Mouse (Mus musculus) megakaryocyte, embryonic 14.5 days (primary cell): ENCODE data around the gene Kiss1. TPM values are rescaled to one million over a fixed set of nuclear protein-coding genes. Genes with fewer than 3 reads are reported as not detected.

Experiments
- H3K27me3 ChIP-seq: replicated peaks from 2 replicates; pipeline ENCODE3; 2012; ENCODE audit warnings: inconsistent platforms
- H3K36me3 ChIP-seq: replicated peaks from 2 replicates; pipeline ENCODE3; 2012; ENCODE audit warnings: low read length, inconsistent platforms, mixed read lengths
- H3K4me1 ChIP-seq: 2 replicates; pipeline ENCODE4 v1.6.1; 2012; ENCODE audit warnings: inconsistent platforms
- H3K4me3 ChIP-seq: replicated peaks from 2 replicates; pipeline ENCODE3; 2012; ENCODE audit warnings: moderate library complexity, mild to moderate bottlenecking, inconsistent platforms
- H3K9me3 ChIP-seq: 2 replicates; pipeline ENCODE4 v1.6.1; 2012; ENCODE audit warnings: inconsistent platforms
- FLI1 ChIP-seq: IDR thresholded peaks from 2 replicates; pipeline ENCODE4 v1.6.1; 2012; ENCODE audit warnings: low read length, inconsistent platforms, mixed read lengths
- GATA1 ChIP-seq: IDR thresholded peaks from 3 replicates; pipeline ENCODE4 v1.6.1; 2012; ENCODE audit warnings: mixed read lengths, low read length, inconsistent platforms, borderline replicate concordance
- polyA plus RNA-seq: library from polyadenylated mRNA; stranded (reverse); fragments of >175 nt; gene quantifications from 2 replicates; pipeline ENCODE4 v1.2.3, GENCODE M21; 2012; ENCODE audit warnings: low replicate concordance; ENCODE audit not compliant: insufficient read depth

Gene Kiss1
- polyA plus RNA-seq, 1 experiment: not detected

GRCm38 (mm10) chr1:133344357-133344756 is 22.7 kb downstream of the Kiss1 start:
- TF ChIP-seq GATA1 (no peak), FLI1 (no peak)
- H3K4me1 ChIP-seq: peaks cover 12% of the 10 kb centered on the region

GRCm38 (mm10) chr1:133346531-133346930 is 24.9 kb downstream of the Kiss1 start:
- TF ChIP-seq FLI1: no peak
- no peak for TF ChIP-seq GATA1
- no peaks in the 10 kb centered on the region for H3K36me3 ChIP-seq
- H3K9me3 ChIP-seq: 0 out of 2 replicates have a peak, but pooled peaks cover 3% of the 10 kb centered on the region
- H3K4me3 ChIP-seq: no peak overlapping the region
- H3K27me3 ChIP-seq: peaks cover 54% of the 10 kb centered on the region
- peaks cover 12% of the 10 kb centered on the region for H3K4me1 ChIP-seq

More at GRCm38 (mm10) chr1:133344357-133344756, 22.7 kb downstream of the Kiss1 start:
- Histone ChIP-seq H3K36me3 (no peaks in the 10 kb centered on the region), H3K27me3 (peaks cover 37% of the 10 kb centered on the region), H3K4me3 (no peak overlapping the region), H3K9me3 (0 out of 2 replicates have a peak, but pooled peaks cover 3% of the 10 kb centered on the region)

GRCm38 (mm10) chr1:133347226-133347625 is 25.6 kb downstream of the Kiss1 start:
- H3K4me1 ChIP-seq: peaks cover 12% of the 10 kb centered on the region
- 0 out of 2 replicates have a peak, but pooled peaks cover 3% of the 10 kb centered on the region for H3K9me3 ChIP-seq
- TF ChIP-seq FLI1: no peak
- peak overlapping the region; percentile 62 for H3K4me3 ChIP-seq
- H3K27me3 ChIP-seq: peaks cover 60% of the 10 kb centered on the region
- no peaks in the 10 kb centered on the region for H3K36me3 ChIP-seq

- Histone ChIP-seq H3K27me3 (peaks cover 65% of the 10 kb centered on the region), H3K36me3 (no peaks in the 10 kb centered on the region), H3K4me1 (peaks cover 12% of the 10 kb centered on the region), H3K9me3 (0 out of 2 replicates have a peak, but pooled peaks cover 3% of the 10 kb centered on the region), H3K4me3 (peak overlapping the region; percentile 62)
- no peak for TF ChIP-seq FLI1
- TF ChIP-seq GATA1: no peak
Observed at GRCm38 (mm10) chr1:133347693-133348520, 26.2 kb downstream of the Kiss1 start.

GRCm38 (mm10) chr1:133350210-133350609 is 28.5 kb downstream of the Kiss1 start, which contains the start of gene Ren1:
Gene Ren1, plus strand, starts transcription at chr1:133350510.
- TF ChIP-seq FLI1 (no peak), GATA1 (no peak)
- Histone ChIP-seq H3K27me3 (peaks cover 81% of the 10 kb centered on the region), H3K9me3 (no peaks in the 10 kb centered on the region), H3K36me3 (no peaks in the 10 kb centered on the region), H3K4me3 (no peak within 1 kb of the TSS), H3K4me1 (peaks cover 12% of the 10 kb centered on the region)

GRCm38 (mm10) chr1:133351762-133352161 is 30.1 kb downstream of the Kiss1 start:
- TF ChIP-seq GATA1 (no peak), FLI1 (no peak)
- no peaks in the 10 kb centered on the region for H3K9me3 ChIP-seq
- H3K27me3 ChIP-seq: peaks cover 91% of the 10 kb centered on the region

GRCm38 (mm10) chr1:133353371-133353809 is 31.7 kb downstream of the Kiss1 start:
- Histone ChIP-seq H3K4me1 (no peaks in the 10 kb centered on the region), H3K4me3 (no peak overlapping the region), H3K9me3 (no peaks in the 10 kb centered on the region), H3K36me3 (no peaks in the 10 kb centered on the region), H3K27me3 (peaks cover 93% of the 10 kb centered on the region)
- TF ChIP-seq FLI1 (no peak), GATA1 (no peak)

More at GRCm38 (mm10) chr1:133351762-133352161, 30.1 kb downstream of the Kiss1 start:
- H3K4me3 ChIP-seq: no peak overlapping the region
- H3K4me1 ChIP-seq: peaks cover 12% of the 10 kb centered on the region
- H3K36me3 ChIP-seq: no peaks in the 10 kb centered on the region

GRCm38 (mm10) chr1:133355469-133355868 is 33.8 kb downstream of the Kiss1 start:
- TF ChIP-seq FLI1 (no peak), GATA1 (no peak)
- no peaks in the 10 kb centered on the region for H3K9me3 ChIP-seq
- H3K4me3 ChIP-seq: no peak overlapping the region
- no peaks in the 10 kb centered on the region for H3K4me1 ChIP-seq
- peaks cover 95% of the 10 kb centered on the region for H3K27me3 ChIP-seq
- no peaks in the 10 kb centered on the region for H3K36me3 ChIP-seq

- H3K4me3 ChIP-seq: no peak overlapping the region
- H3K36me3 ChIP-seq: no peaks in the 10 kb centered on the region
- no peaks in the 10 kb centered on the region for H3K4me1 ChIP-seq
- H3K27me3 ChIP-seq: peaks cover 93% of the 10 kb centered on the region
- no peak for TF ChIP-seq FLI1
- no peak for TF ChIP-seq GATA1
- peaks cover 1% of the 10 kb centered on the region for H3K9me3 ChIP-seq
Observed at GRCm38 (mm10) chr1:133355912-133356311, 34.2 kb downstream of the Kiss1 start.

GRCm38 (mm10) chr1:133356330-133356729 is 34.7 kb downstream of the Kiss1 start:
- peaks cover 94% of the 10 kb centered on the region for H3K27me3 ChIP-seq
- no peaks in the 10 kb centered on the region for H3K4me1 ChIP-seq
- H3K36me3 ChIP-seq: no peaks in the 10 kb centered on the region
- H3K4me3 ChIP-seq: no peak overlapping the region
- H3K9me3 ChIP-seq: peaks cover 6% of the 10 kb centered on the region
- TF ChIP-seq FLI1 (no peak), GATA1 (no peak)
